Mouse (Mus musculus) Patski (cell line): Measurements from ENCODE around the gene Bhmt2. TPM values are rescaled to one million over a fixed set of nuclear protein-coding genes. Genes with fewer than 3 reads are reported as not detected.

Experiments
- ATAC-seq: fragments of 100-300 bp; one replicate; pipeline ENCODE4 v1.8.0; 2021
- CTCF ChIA-PET: fragments of 350-600 bp; sonication (Branson Sonifier 250); formaldehyde crosslinking; loops from one replicate; lab custom pipeline; 2022; ENCODE audit warnings: inconsistent platforms; lab: Charles Lee
- POLR2A ChIA-PET: fragments of 350-600 bp; sonication (Branson Sonifier 250); formaldehyde crosslinking; loops from one replicate; lab custom pipeline; 2022; ENCODE audit warnings: antibody characterized with exemption, inconsistent platforms; lab: Charles Lee
- DNase-seq: peaks from one replicate; pipeline ENCODE4 v3.0.0-alpha.2; 2011; ENCODE audit warnings: low read depth, low spot score
- H3K27me3 ChIP-seq: fragments of 371-371 bp; one replicate; pipeline ENCODE4 v1.5.1; 2021
- CTCF ChIP-seq: fragments of 100-300 bp; IDR thresholded peaks from one replicate; pipeline ENCODE4 v1.5.1; 2021
- in situ Hi-C: fragments of 300-500 bp; cut with MboI; formaldehyde crosslinking; loops from 3 replicates; pipeline ENCODE4 v1.11.1; 2018; ENCODE audit warnings: low pct_unique_long_range_greater_than_20kb, mixed read lengths
- polyA plus RNA-seq: library from polyadenylated mRNA; unstranded; gene quantifications from one replicate; pipeline ENCODE4 v1.2.3, GENCODE M21; 2021

The Bhmt2 gene
- polyA plus RNA-seq, 1 experiment from 2014 or later: 0.04 TPM

- POLR2A ChIA-PET: no interaction called here
- no peak for TF ChIP-seq CTCF
- CTCF ChIA-PET: interaction anchor here (0.6 kb wide), 1 partner anchor 24 kb away, joined by 3 read pairs; no protein-coding TSS in a partner anchor
- DNase-seq (no peak), ATAC-seq (no peak)
- in situ Hi-C loops: no loop called here
- peaks cover 9% of the 10 kb centered on the region for H3K27me3 ChIP-seq
Measured at GRCm38 (mm10) chr13:93648387-93649130, 25.5 kb downstream of the Bhmt2 start.

- in situ Hi-C loops: no loop called here
- ATAC-seq (no peak), DNase-seq (no peak)
- CTCF ChIA-PET: no interaction called here
- TF ChIP-seq CTCF: no peak
- peaks cover 7% of the 10 kb centered on the region for H3K27me3 ChIP-seq
- POLR2A ChIA-PET: no interaction called here
Measured at GRCm38 (mm10) chr13:93639636-93640035, 34.5 kb downstream of the Bhmt2 start.

GRCm38 (mm10) chr13:93637282-93638245 lies 36.5 kb downstream of the Bhmt2 start, which contains the start of gene Bhmt:
Gene Bhmt (minus strand): TSS chr13:93637961.
- DNase-seq (no peak), ATAC-seq (no peak)
- H3K27me3 ChIP-seq: peaks cover 5% of the 10 kb centered on the region
- in situ Hi-C loops: no loop called here
- POLR2A ChIA-PET: no interaction called here
- TF ChIP-seq CTCF: no peak
- CTCF ChIA-PET: no interaction called here

- ChIA-PET CTCF (no interaction called here), POLR2A (no interaction called here)
- peaks cover 3% of the 10 kb centered on the region for H3K27me3 ChIP-seq
- in situ Hi-C loops: no loop called here
- TF ChIP-seq CTCF: no peak
- ATAC-seq (no peak), DNase-seq (no peak)
Measured at GRCm38 (mm10) chr13:93636561-93636960, 37.5 kb downstream of the Bhmt2 start.

- no peak for ATAC-seq
- DNase-seq: no peak
- no peak for TF ChIP-seq CTCF
- CTCF ChIA-PET: no interaction called here
- peaks cover 3% of the 10 kb centered on the region for H3K27me3 ChIP-seq
- in situ Hi-C loops: no loop called here
- POLR2A ChIA-PET: no interaction called here
Measured at GRCm38 (mm10) chr13:93632927-93633326, 41.2 kb downstream of the Bhmt2 start.

- POLR2A ChIA-PET: no interaction called here
- DNase-seq: no peak
- TF ChIP-seq CTCF: no peak
- peaks cover 3% of the 10 kb centered on the region for H3K27me3 ChIP-seq
- CTCF ChIA-PET: interaction anchor here (0.9 kb wide), 1 partner anchor 590 kb away, joined by 3 read pairs; no protein-coding TSS in a partner anchor
- in situ Hi-C loops: no loop called here
- no peak for ATAC-seq
Measured at GRCm38 (mm10) chr13:93630941-93631705, 43.0 kb downstream of the Bhmt2 start.

GRCm38 (mm10) chr13:93628861-93629260 lies 45.2 kb downstream of the Bhmt2 start:
- no peak for TF ChIP-seq CTCF
- peaks cover 12% of the 10 kb centered on the region for H3K27me3 ChIP-seq
- POLR2A ChIA-PET: no interaction called here
- DNase-seq (no peak), ATAC-seq (no peak)
- CTCF ChIA-PET: interaction anchor here (1.2 to 1.6 kb wide), 2 partner anchors 16 to 37 kb away, joined by 3 to 4 read pairs; no protein-coding TSS in a partner anchor
- in situ Hi-C loops: no loop called here

- POLR2A ChIA-PET: interaction anchor here (0.7 kb wide), 1 partner anchor 839 kb away, joined by 3 read pairs; no protein-coding TSS in a partner anchor
Measured at GRCm38 (mm10) chr13:93614361-93614948, 59.6 kb downstream of the Bhmt2 start.

GRCm38 (mm10) chr13:93613771-93614170 lies 60.3 kb downstream of the Bhmt2 start:
- ChIA-PET POLR2A (interaction anchor here (0.7 kb wide), 1 partner anchor 838 kb away, joined by 3 read pairs; no protein-coding TSS in a partner anchor), CTCF (interaction anchor here (1.0 to 3.2 kb wide), 6 partner anchors 12 to 627 kb away, joined by 3 to 9 read pairs (median 4); no protein-coding TSS in a partner anchor)
- TF ChIP-seq CTCF: no peak
- peaks cover 3% of the 10 kb centered on the region for H3K27me3 ChIP-seq
- ATAC-seq (no peak), DNase-seq (no peak)
- in situ Hi-C loops: loop anchor here (25.0 kb wide), 1 partner anchor 626 kb away; no protein-coding TSS in a partner anchor

More at GRCm38 (mm10) chr13:93614361-93614948, 59.6 kb downstream of the Bhmt2 start:
- H3K27me3 ChIP-seq: peaks cover 3% of the 10 kb centered on the region
- ATAC-seq (no peak), DNase-seq (no peak)
- in situ Hi-C loops: loop anchor here (25.0 kb wide), 1 partner anchor 627 kb away; no protein-coding TSS in a partner anchor
- no peak for TF ChIP-seq CTCF
- CTCF ChIA-PET: interaction anchor here (1.0 to 1.5 kb wide), 2 partner anchors 78 to 628 kb away, joined by 3 read pairs; no protein-coding TSS in a partner anchor
